ENCODE assay signal across 8 mouse cellular contexts in the genomic region with DNA sequence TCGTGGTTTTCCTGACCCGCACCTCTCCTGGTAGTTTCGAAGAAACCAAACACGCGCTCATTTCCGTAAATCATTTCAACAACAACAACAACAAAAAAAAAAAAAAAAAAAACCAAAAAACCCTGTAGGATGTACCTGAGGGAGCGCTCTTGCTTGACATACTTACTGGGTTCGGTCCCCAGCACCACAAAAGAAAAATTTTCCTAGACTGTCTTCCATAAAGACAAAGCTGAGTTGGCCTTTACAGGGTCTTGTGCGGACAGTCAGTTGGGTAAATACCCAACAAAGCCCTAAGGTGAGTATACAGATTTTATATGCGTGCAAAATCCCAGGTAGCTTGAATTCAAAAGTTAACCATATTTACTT. TPM values are rescaled to one million over a fixed set of nuclear protein-coding genes. Genes with fewer than 3 reads are reported as not detected.
A peak's percentile ranks its signal among the peaks of the same experiment; 100 is the strongest.
DNase-seq lines count a peak whose midpoint lies in the region; ATAC-seq and TF ChIP-seq lines count a peak whose summit lies in the region.

No protein-coding gene starts in this region.

- DNase-seq in kidney, postnatal 14 days: no peak
- no peak for DNase-seq in hindbrain, embryonic 14.5 days (ENCODE audit: low spot score)
- no peak for DNase-seq in frontal cortex, postnatal 25 days (ENCODE audit: low spot score in 2 of 2)
- DNase-seq in right cerebral cortex, postnatal 4 days: no peak
- no peak for DNase-seq in right cerebral cortex, postnatal 25 days

- peak overlapping the region; percentile 50 for H3K4me3 ChIP-seq in kidney, embryonic 14.5 days (ENCODE audit: low read length)
- H3K4me3 ChIP-seq in cortical plate, adult 2 months (ENCODE audit: insufficient read depth, low read length): peak overlapping the region; percentile 69
- peak overlapping the region; percentile 43 for H3K4me3 ChIP-seq in hindbrain, embryonic 14.5 days (replicated peaks; ENCODE audit: low read length)
- peak overlapping the region; percentile 50 for H3K4me3 ChIP-seq in midbrain, embryonic 15.5 days

- no peak for TF ChIP-seq CTCF in cortical plate, adult 2 months (IDR thresholded peaks at IDR 0.05; ENCODE audit: extremely low read depth, insufficient read depth, low read length)

- WGBS in kidney, embryonic 14.5 days: 16% methylated on average over 10 of the region's 10 CpGs
- 19% methylated on average over 10 of the region's 10 CpGs for WGBS in hindbrain, embryonic 14.5 days
- WGBS in midbrain, embryonic 15.5 days: 15% methylated on average over 10 of the region's 10 CpGs

- peak overlapping the region; percentile 81 for H3K4me2 ChIP-seq in kidney, embryonic 14.5 days (replicated peaks; ENCODE audit: low read depth, low read length)
- peak overlapping the region; percentile 83 for H3K4me2 ChIP-seq in hindbrain, embryonic 14.5 days (replicated peaks)
- peak overlapping the region; percentile 81 for H3K4me2 ChIP-seq in midbrain, embryonic 15.5 days

- H3K36me3 ChIP-seq in kidney, embryonic 14.5 days (ENCODE audit: control insufficient read depth, insufficient read depth, low read length): peaks cover 31% of the 10 kb centered on the region
- H3K36me3 ChIP-seq in hindbrain, embryonic 14.5 days (replicated peaks; ENCODE audit: control insufficient read depth, insufficient read depth): peaks cover 37% of the 10 kb centered on the region
- peaks cover 24% of the 10 kb centered on the region; the same call in 1 of the 2 replicates for H3K36me3 ChIP-seq in midbrain, embryonic 15.5 days (replicated peaks)

- H3K4me1 ChIP-seq in kidney, embryonic 14.5 days (ENCODE audit: control insufficient read depth, insufficient read depth, low read length): peaks cover 7% of the 10 kb centered on the region; the same call in 1 of the 2 replicates
- peaks cover 1% of the 10 kb centered on the region; the same call in 1 of the 2 replicates for H3K4me1 ChIP-seq in cortical plate, adult 2 months (ENCODE audit: control insufficient read depth, insufficient read depth, low read length)
- peaks cover 13% of the 10 kb centered on the region for H3K4me1 ChIP-seq in hindbrain, embryonic 14.5 days (replicated peaks; ENCODE audit: control insufficient read depth, insufficient read depth, low read length)
- H3K4me1 ChIP-seq in midbrain, embryonic 15.5 days: peaks cover 16% of the 10 kb centered on the region

- no peak for TF ChIP-seq POLR2A in cortical plate, adult 2 months (IDR thresholded peaks at IDR 0.05; ENCODE audit: extremely low read depth, insufficient read depth, low read length)

- ATAC-seq in kidney, embryonic 14.5 days (ENCODE audit: low FRiP score, low TSS enrichment): no peak; the same call in 1 of the 2 replicates
- peak; percentile 7; the same call in 1 of the 2 replicates for ATAC-seq in hindbrain, embryonic 14.5 days (ENCODE audit: low FRiP score)
- ATAC-seq in midbrain, embryonic 15.5 days (replicated peaks): peak; percentile 65

- H3K9ac ChIP-seq in kidney, embryonic 14.5 days (ENCODE audit: low read depth, low read length): peak overlapping the region; percentile 65
- H3K9ac ChIP-seq in hindbrain, embryonic 14.5 days: peak overlapping the region; percentile 71
- peak overlapping the region; percentile 51 for H3K9ac ChIP-seq in midbrain, embryonic 15.5 days

- H3K27ac ChIP-seq in kidney, embryonic 14.5 days (ENCODE audit: low read depth, low read length): peak overlapping the region; percentile 56; the same call in 1 of the 2 replicates
- H3K27ac ChIP-seq in cortical plate, adult 2 months (ENCODE audit: insufficient read depth, low read length): no peak overlapping the region
- peak overlapping the region; percentile 69; the same call in 1 of the 2 replicates for H3K27ac ChIP-seq in hindbrain, embryonic 14.5 days
- peak overlapping the region; percentile 75 for H3K27ac ChIP-seq in midbrain, embryonic 15.5 days

- no peaks in the 10 kb centered on the region for H3K9me3 ChIP-seq in kidney, embryonic 14.5 days (ENCODE audit: control insufficient read depth, low read length)
- no peaks in the 10 kb centered on the region for H3K9me3 ChIP-seq in hindbrain, embryonic 14.5 days (ENCODE audit: control insufficient read depth, low read length)
- H3K9me3 ChIP-seq in midbrain, embryonic 15.5 days: no peaks in the 10 kb centered on the region

- no peaks in the 10 kb centered on the region for H3K27me3 ChIP-seq in kidney, embryonic 14.5 days (ENCODE audit: control insufficient read depth, insufficient read depth, low read length)
- no peaks in the 10 kb centered on the region for H3K27me3 ChIP-seq in hindbrain, embryonic 14.5 days (ENCODE audit: control insufficient read depth, insufficient read depth, low read length)
- no peaks in the 10 kb centered on the region for H3K27me3 ChIP-seq in midbrain, embryonic 15.5 days (replicated peaks)

RNA-seq across cellular contexts. Expression of a gene that starts 0.3 kb away (rescaled TPM):
- 3.4 and 4.9 TPM in 2 replicates for polyA plus RNA-seq in kidney, embryonic 14.5 days (2014; fragmentation: Nextera tagmentation; extraction: Ambion mirVana)
- 2.3 and 3.1 TPM in 2 replicates for polyA plus RNA-seq in cortical plate, adult 2 months (2012; rRNA removed)
- 3.3 and 3.7 TPM in 2 replicates for polyA plus RNA-seq in hindbrain, embryonic 14.5 days (2014; fragmentation: Nextera tagmentation; extraction: Ambion mirVana)
- 4.0 and 5.1 TPM in 2 replicates for polyA plus RNA-seq in midbrain, embryonic 15.5 days (2015; fragmentation: Nextera tagmentation; extraction: Ambion mirVana)

RNA-seq across cellular contexts. Expression of a gene that starts 12.3 kb away (rescaled TPM):
- 23.5 and 27.6 TPM in 2 replicates for polyA plus RNA-seq in kidney, embryonic 14.5 days (2014; fragmentation: Nextera tagmentation; extraction: Ambion mirVana)
- polyA plus RNA-seq in cortical plate, adult 2 months (2012; rRNA removed): 66.4 and 70.2 TPM in 2 replicates
- 14.1 and 17.4 TPM in 2 replicates for polyA plus RNA-seq in hindbrain, embryonic 14.5 days (2014; fragmentation: Nextera tagmentation; extraction: Ambion mirVana)
- 21.9 and 26.3 TPM in 2 replicates for polyA plus RNA-seq in midbrain, embryonic 15.5 days (2015; fragmentation: Nextera tagmentation; extraction: Ambion mirVana)

RNA-seq across cellular contexts. Expression of a gene that starts 27.1 kb away (rescaled TPM):
- polyA plus RNA-seq in kidney, embryonic 14.5 days (2014; fragmentation: Nextera tagmentation; extraction: Ambion mirVana): 2.2 and 2.6 TPM in 2 replicates
- 0.40 and 0.44 TPM in 2 replicates for polyA plus RNA-seq in cortical plate, adult 2 months (2012; rRNA removed)
- polyA plus RNA-seq in hindbrain, embryonic 14.5 days (2014; fragmentation: Nextera tagmentation; extraction: Ambion mirVana): 3.0 and 3.7 TPM in 2 replicates
- polyA plus RNA-seq in midbrain, embryonic 15.5 days (2015; fragmentation: Nextera tagmentation; extraction: Ambion mirVana): 2.9 and 4.9 TPM in 2 replicates

RNA-seq across cellular contexts. Expression of a gene that starts 37.5 kb away (rescaled TPM):
- 3.2 and 3.8 TPM in 2 replicates for polyA plus RNA-seq in kidney, embryonic 14.5 days (2014; fragmentation: Nextera tagmentation; extraction: Ambion mirVana)
- polyA plus RNA-seq in cortical plate, adult 2 months (2012; rRNA removed): 3.8 and 4.1 TPM in 2 replicates
- 8.9 and 9.9 TPM in 2 replicates for polyA plus RNA-seq in hindbrain, embryonic 14.5 days (2014; fragmentation: Nextera tagmentation; extraction: Ambion mirVana)
- 11.5 and 12.6 TPM in 2 replicates for polyA plus RNA-seq in midbrain, embryonic 15.5 days (2015; fragmentation: Nextera tagmentation; extraction: Ambion mirVana)

RNA-seq across cellular contexts. Expression of a gene that starts 38.1 kb away (rescaled TPM):
- not detected in 2 replicates for polyA plus RNA-seq in kidney, embryonic 14.5 days (2014; fragmentation: Nextera tagmentation; extraction: Ambion mirVana)
- polyA plus RNA-seq in cortical plate, adult 2 months (2012; rRNA removed): not detected in 2 replicates
- polyA plus RNA-seq in hindbrain, embryonic 14.5 days (2014; fragmentation: Nextera tagmentation; extraction: Ambion mirVana): not detected in 2 replicates
- not detected in 2 replicates for polyA plus RNA-seq in midbrain, embryonic 15.5 days (2015; fragmentation: Nextera tagmentation; extraction: Ambion mirVana)
